Mouse (Mus musculus) midbrain, embryonic 16.5 days (tissue): Measurements from ENCODE around the gene Hoxa9. TPM values are rescaled to one million over a fixed set of nuclear protein-coding genes. Genes with fewer than 3 reads are reported as not detected.

Source experiments
- ATAC-seq: fragments of 200-750 bp; cut with Nextera tagmentation; 2 replicates; pipeline ENCODE4 v1.8.0; 2017; ENCODE audit warnings: moderate TSS enrichment
- H3K27ac ChIP-seq: fragments of 300-500 bp; sonication (generic); 2 replicates; pipeline ENCODE4 v1.5.1; 2014; ENCODE audit warnings: mild to moderate bottlenecking, low read length, mixed read lengths
- H3K27me3 ChIP-seq: fragments of 300-500 bp; sonication (generic); 2 replicates; pipeline ENCODE4 v1.6.1; 2014; ENCODE audit warnings: low read depth, low read length, mixed read lengths; ENCODE audit not compliant: control insufficient read depth, insufficient read depth
- H3K36me3 ChIP-seq: fragments of 300-500 bp; sonication (generic); 2 replicates; pipeline ENCODE4 v1.6.1; 2014; ENCODE audit warnings: mild to moderate bottlenecking, low read length, moderate library complexity, mixed read lengths; ENCODE audit not compliant: control insufficient read depth, insufficient read depth
- H3K4me1 ChIP-seq: fragments of 300-500 bp; sonication (generic); 2 replicates; pipeline ENCODE4 v1.6.1; 2014; ENCODE audit warnings: mild to moderate bottlenecking, low read length, mixed read lengths; ENCODE audit not compliant: control insufficient read depth, insufficient read depth
- H3K4me2 ChIP-seq: fragments of 300-500 bp; sonication (generic); 2 replicates; pipeline ENCODE4 v1.6.1; 2014; ENCODE audit warnings: mild to moderate bottlenecking, low read length, mixed read lengths
- H3K4me3 ChIP-seq: fragments of 300-500 bp; sonication (generic); 2 replicates; pipeline ENCODE4 v1.5.1; 2014; ENCODE audit warnings: low read depth, mild to moderate bottlenecking, low read length, moderate library complexity, mixed read lengths
- H3K9ac ChIP-seq: fragments of 300-500 bp; sonication (generic); 2 replicates; pipeline ENCODE4 v1.6.1; 2014; ENCODE audit warnings: low read depth, low read length, mixed read lengths
- H3K9me3 ChIP-seq: fragments of 300-500 bp; sonication (generic); replicated peaks from 2 replicates; pipeline ENCODE4 v1.6.1; 2014; ENCODE audit warnings: mild to moderate bottlenecking, low read length, mixed read lengths; ENCODE audit not compliant: control insufficient read depth, poor library complexity, severe bottlenecking
- WGBS: fragments of 180-500 bp; shearing (Covaris S2); extraction: QIAGEN DNeasy Blood & Tissue Kit; methylation state at CpG from one replicate; pipeline ENCODE4 v1.1.7; 2014; 5-methylcytosine and 5-hydroxymethylcytosine counted together
- microRNA counts: library from miRNA; unstranded; fragments of <30 nt; microRNA quantifications from one replicate; lab custom pipeline; 2016
- microRNA-seq: library from miRNA; unstranded; fragments of <30 nt; microRNA quantifications from one replicate; pipeline ENCODE4, GENCODE M21; 2017
- polyA plus RNA-seq: library from polyadenylated mRNA; unstranded; fragments of >200 nt; fragmentation: Nextera tagmentation; extraction: Ambion mirVana; gene quantifications from 2 replicates; pipeline ENCODE4 v1.2.1, GENCODE M21; 2015

Gene Hoxa9
- polyA plus RNA-seq, 1 experiment from 2014 or later = not detected

- no peaks in the 10 kb centered on the region for H3K9me3 ChIP-seq
- no peaks in the 10 kb centered on the region for H3K36me3 ChIP-seq
- under 1% methylated on average over 9 of the region's 9 CpGs for WGBS
- H3K27me3 ChIP-seq = peaks cover 82% of the 10 kb centered on the region
- peaks cover 2% of the 10 kb centered on the region; the same call in 1 of the 2 replicates for H3K4me1 ChIP-seq
- H3K27ac ChIP-seq = no peak overlapping the region
- H3K9ac ChIP-seq = no peak overlapping the region
- no peak for ATAC-seq
- no peak overlapping the region for H3K4me3 ChIP-seq
- H3K4me2 ChIP-seq = no peak overlapping the region
Measured at GRCm38 (mm10) chr6:52177806-52178205, 53.1 kb downstream of the Hoxa9 start.

DNA sequence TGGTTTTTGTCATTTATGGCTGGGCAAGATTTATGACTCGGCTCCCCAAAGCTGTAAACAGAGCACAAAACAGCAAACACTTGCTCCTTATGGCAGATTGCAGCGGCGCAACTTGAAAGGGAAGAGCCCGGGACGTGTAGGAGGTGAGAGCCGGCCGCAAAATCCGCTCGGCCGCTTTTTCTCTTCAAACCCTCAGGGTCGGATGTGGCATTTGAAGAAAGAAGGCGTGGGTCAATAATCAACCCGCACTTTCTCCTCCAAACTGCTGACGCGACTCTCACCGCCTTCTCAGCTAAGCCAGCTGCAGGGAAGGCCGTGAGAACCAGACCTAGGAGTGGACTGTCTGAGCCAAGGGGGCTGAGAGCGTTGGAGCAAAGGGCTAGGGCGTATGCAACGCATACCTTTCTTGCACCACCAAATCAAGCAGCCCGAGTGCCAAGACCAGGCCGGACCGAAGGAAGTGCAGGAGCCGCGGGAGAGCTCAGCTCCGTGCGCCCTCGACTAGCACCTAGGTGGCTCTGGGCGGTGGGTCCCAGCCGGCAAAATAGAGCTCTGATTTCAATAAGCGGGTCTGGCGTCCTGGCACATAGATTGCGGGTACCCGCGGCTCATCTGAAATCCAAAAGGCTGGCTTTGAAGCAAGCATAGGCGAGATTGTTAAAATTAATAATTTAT is 53.7 kb downstream of the Hoxa9 start, which contains the start of gene 5730596B20Rik:
TSS of gene 5730596B20Rik (plus strand) at position 438 of the 675 bp plus-strand sequence.
- Histone ChIP-seq H3K4me3 (no peak within 1 kb of the TSS), H3K36me3 (no peaks in the 10 kb centered on the region), H3K9me3 (no peaks in the 10 kb centered on the region), H3K4me1 (peaks cover 5% of the 10 kb centered on the region), H3K9ac (no peak within 1 kb of the TSS), H3K27ac (no peak within 1 kb of the TSS), H3K27me3 (peaks cover 82% of the 10 kb centered on the region), H3K4me2 (no peak within 1 kb of the TSS)
- under 1% methylated on average over 36 of the region's 36 CpGs for WGBS
- ATAC-seq = no peak

DNA sequence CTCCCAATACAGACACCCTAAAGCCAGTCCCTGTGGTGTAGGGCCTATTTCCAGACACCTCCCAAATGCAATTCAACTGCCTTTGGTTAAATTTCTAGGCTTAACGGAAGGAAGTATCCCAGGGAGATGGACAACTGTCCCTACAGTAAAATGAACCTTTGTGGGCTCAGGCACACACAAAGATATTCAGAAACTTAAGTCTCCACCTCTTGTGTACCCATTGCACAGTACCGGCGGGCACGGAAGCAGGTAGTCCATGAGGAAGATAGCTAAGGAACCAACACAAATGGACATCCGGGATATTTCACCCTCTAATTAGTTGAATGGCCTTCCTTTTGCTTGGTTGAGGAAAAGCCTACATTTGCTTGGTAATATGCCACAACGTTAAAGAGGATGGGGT is 54.5 kb downstream of the Hoxa9 start:
- no peaks in the 10 kb centered on the region for H3K36me3 ChIP-seq
- no peak for ATAC-seq
- no peaks in the 10 kb centered on the region for H3K9me3 ChIP-seq
- no peak overlapping the region for H3K4me2 ChIP-seq
- H3K9ac ChIP-seq = no peak overlapping the region
- H3K4me3 ChIP-seq = no peak overlapping the region
- H3K4me1 ChIP-seq = peaks cover 5% of the 10 kb centered on the region
- H3K27me3 ChIP-seq = peaks cover 82% of the 10 kb centered on the region
- H3K27ac ChIP-seq = no peak overlapping the region
- WGBS = under 1% methylated on average over 6 of the region's 6 CpGs

- no peak for ATAC-seq
- peaks cover 82% of the 10 kb centered on the region for H3K27me3 ChIP-seq
- H3K4me2 ChIP-seq = no peak overlapping the region
- whole genome bisulfite sequencing = 3% methylated on average over 19 of the region's 35 CpGs
- H3K27ac ChIP-seq = no peak overlapping the region
- H3K4me3 ChIP-seq = no peak overlapping the region
- no peaks in the 10 kb centered on the region for H3K9me3 ChIP-seq
- peaks cover 5% of the 10 kb centered on the region for H3K4me1 ChIP-seq
- H3K36me3 ChIP-seq = no peaks in the 10 kb centered on the region
- H3K9ac ChIP-seq = no peak overlapping the region
Measured at GRCm38 (mm10) chr6:52175864-52176263, 55.0 kb downstream of the Hoxa9 start.

DNA sequence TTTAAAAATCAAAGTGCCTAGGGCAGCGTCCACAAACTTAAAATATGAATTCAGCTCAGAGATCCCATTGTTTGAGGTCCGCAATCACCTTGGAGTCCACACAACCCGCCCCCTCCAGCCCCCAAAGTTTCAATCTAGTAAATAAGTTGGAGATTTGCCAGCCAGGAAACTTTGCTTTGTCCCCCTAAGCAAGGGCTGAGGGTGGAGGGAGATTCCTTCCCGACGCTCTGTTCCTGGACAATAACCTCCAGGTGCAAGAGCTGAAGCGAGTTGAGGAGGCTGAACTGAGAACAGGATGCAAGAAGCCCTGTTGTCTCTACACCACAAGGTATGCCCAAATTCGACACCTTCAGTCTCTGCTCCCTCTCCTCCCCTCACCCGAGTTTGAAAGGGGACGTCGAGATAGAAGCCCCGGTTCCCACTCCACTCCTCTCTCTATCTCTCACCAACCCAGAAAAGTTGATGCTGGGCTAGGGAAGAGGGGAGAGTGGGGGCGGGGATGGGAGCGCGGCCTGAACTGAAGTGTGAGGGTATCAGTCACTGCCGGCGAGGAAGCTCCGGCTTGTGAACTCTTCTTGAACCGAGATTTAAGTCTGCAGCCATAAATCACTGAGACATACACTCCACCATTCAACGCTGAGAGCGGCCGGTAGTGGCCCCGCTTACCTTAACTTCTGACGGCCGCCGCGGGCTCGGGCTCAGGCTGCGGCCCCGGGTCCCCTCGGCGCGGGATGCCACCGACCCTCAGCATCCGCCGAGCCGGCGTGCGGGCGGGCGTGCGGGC is 55.7 kb downstream of the Hoxa9 start:
- Histone ChIP-seq H3K4me2 (no peak overlapping the region), H3K9me3 (no peaks in the 10 kb centered on the region), H3K27ac (no peak overlapping the region), H3K4me3 (no peak overlapping the region), H3K4me1 (peaks cover 5% of the 10 kb centered on the region), H3K36me3 (no peaks in the 10 kb centered on the region), H3K9ac (no peak overlapping the region), H3K27me3 (peaks cover 82% of the 10 kb centered on the region)
- ATAC-seq = no peak
- under 1% methylated on average over 41 of the region's 41 CpGs for WGBS

DNA sequence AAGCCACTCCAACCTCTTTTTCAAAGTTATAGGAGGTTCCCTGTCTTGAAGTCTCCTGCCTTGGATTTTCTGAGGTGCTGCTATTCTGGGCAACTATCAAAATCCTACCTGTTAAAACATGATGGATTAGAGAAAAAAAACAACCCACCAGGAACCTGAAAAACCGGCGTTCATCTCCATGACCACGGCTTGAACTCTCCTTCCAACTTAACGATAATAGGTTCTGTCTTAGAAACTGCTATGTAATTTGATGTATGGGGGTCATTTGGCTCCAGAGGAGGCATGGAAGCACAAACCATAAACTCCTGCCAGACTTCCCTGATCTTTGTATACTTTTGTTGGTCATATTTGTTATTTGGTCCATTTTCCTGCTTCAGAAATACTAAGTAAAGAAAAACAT is 57.2 kb downstream of the Hoxa9 start:
- 5% methylated on average over 4 of the region's 4 CpGs for WGBS
- no peaks in the 10 kb centered on the region for H3K9me3 ChIP-seq
- peaks cover 5% of the 10 kb centered on the region for H3K4me1 ChIP-seq
- peaks cover 74% of the 10 kb centered on the region for H3K27me3 ChIP-seq
- H3K9ac ChIP-seq = no peak overlapping the region
- no peak overlapping the region for H3K27ac ChIP-seq
- H3K4me3 ChIP-seq = no peak overlapping the region
- no peak overlapping the region for H3K4me2 ChIP-seq
- no peaks in the 10 kb centered on the region for H3K36me3 ChIP-seq
- no peak for ATAC-seq

MicroRNA genes within 50 kb of the gene (microRNA counts, 519-probe panel; counts per million panel counts)
- microRNA mmu-miR-196b (lab: Ali Mortazavi, UCI) = 386 counts per million, percentile 18 among the panel's probes with 10 or more counts

Small RNA genes lying within 50 kb of the gene (microRNA-seq; reads per million reads assigned to microRNA genes)
- 22.2 reads per million, percentile 38 among the genes with 10 or more reads in this experiment for gene Mir196b

Other genes starting within 250 kb of the Hoxa9 start
- gene Skap2, start 218.5 kb downstream of the Hoxa9 start, polyA plus RNA-seq = 4.8 and 7.0 TPM in 2 replicates
- gene Hoxa1, start 72.8 kb downstream of the Hoxa9 start, polyA plus RNA-seq = 0.20 TPM in 1 of 2 replicates, not detected in the other
- 0.10 and 0.22 TPM in 2 replicates for gene Hoxa2, start 66.3 kb downstream of the Hoxa9 start, polyA plus RNA-seq
- not detected in 2 replicates for gene 5730596B20Rik, start 53.6 kb downstream of the Hoxa9 start, polyA plus RNA-seq
- gene Hoxa4, start 39.3 kb downstream of the Hoxa9 start, polyA plus RNA-seq = not detected in 2 replicates
- 0.21 TPM in 1 of 2 replicates, not detected in the other for gene Hoxa5, start 26.5 kb downstream of the Hoxa9 start, polyA plus RNA-seq
- gene Hoxa6, start 22.4 kb downstream of the Hoxa9 start, polyA plus RNA-seq = not detected in 2 replicates
- gene Hoxa3, start 17.8 kb downstream of the Hoxa9 start, polyA plus RNA-seq = not detected in 2 replicates
- not detected in 2 replicates for gene Gm28308, start 17.8 kb downstream of the Hoxa9 start, polyA plus RNA-seq
- gene Hoxa7, start 9.2 kb downstream of the Hoxa9 start, polyA plus RNA-seq = not detected in 2 replicates
- not detected in 2 replicates for gene Hoxa10, start 9.8 kb upstream of the Hoxa9 start, polyA plus RNA-seq
- not detected in 2 replicates for gene Hoxa11, start 14.7 kb upstream of the Hoxa9 start, polyA plus RNA-seq
- gene Hoxa13, start 29.8 kb upstream of the Hoxa9 start, polyA plus RNA-seq = not detected in 2 replicates
- gene Evx1, start 82.4 kb upstream of the Hoxa9 start, polyA plus RNA-seq = 0.46 and 0.48 TPM in 2 replicates